Mouse (Mus musculus) yolk sac, embryonic 10.5 days (tissue): ENCODE results near the gene Clps.
A peak's percentile ranks its signal among the peaks of the same experiment; 100 is the strongest.
"Not testable (repeated sequence)": the region's sequence is repeated elsewhere in the genome, so short reads cannot be mapped to it uniquely, and the experiment has no call there.

ENCODE experiments used
- DNase-seq: peaks from one replicate; pipeline ENCODE4 v3.0.0-alpha.2; 2017; ENCODE audit warnings: low spot score

The Clps gene

GRCm38 (mm10) chr17:28560598-28560997 lies at the start of gene Clps:
Clps (minus strand) TSS chr17:28560766.
- peak; percentile 32 for DNase-seq

GRCm38 (mm10) chr17:28609543-28609942 lies 49.0 kb upstream of the Clps start:
- DNase-seq = no peak

GRCm38 (mm10) chr17:28601557-28602250 lies 41.1 kb upstream of the Clps start:
- DNase-seq = no peak

- DNase-seq = no peak
Observed at GRCm38 (mm10) chr17:28600780-28601179, 40.2 kb upstream of the Clps start.

GRCm38 (mm10) chr17:28593965-28594364 lies 33.4 kb upstream of the Clps start:
- DNase-seq = no peak

GRCm38 (mm10) chr17:28592998-28593397 lies 32.4 kb upstream of the Clps start:
- peak; percentile 76 for DNase-seq

- no peak for DNase-seq
Observed at GRCm38 (mm10) chr17:28591476-28591875, 30.9 kb upstream of the Clps start.

- no peak for DNase-seq
Observed at GRCm38 (mm10) chr17:28590596-28590995, 30.0 kb upstream of the Clps start.

- no peak for DNase-seq
Observed at GRCm38 (mm10) chr17:28588591-28588990, 28.0 kb upstream of the Clps start.

- DNase-seq = no peak
Observed at GRCm38 (mm10) chr17:28586509-28586908, 25.9 kb upstream of the Clps start.

- DNase-seq = no peak
Observed at GRCm38 (mm10) chr17:28581056-28581455, 20.5 kb upstream of the Clps start.

- peak; percentile 80 for DNase-seq
Observed at GRCm38 (mm10) chr17:28580396-28580795, 19.8 kb upstream of the Clps start.

GRCm38 (mm10) chr17:28575244-28576125 lies 14.9 kb upstream of the Clps start, which contains the start of gene Lhfpl5:
Lhfpl5 (plus strand) TSS chr17:28575641.
- DNase-seq = peak; percentile 53

- no peak for DNase-seq
Observed at GRCm38 (mm10) chr17:28572941-28573340, 12.4 kb upstream of the Clps start.

GRCm38 (mm10) chr17:28572521-28572920 lies 12.0 kb upstream of the Clps start:
- no peak for DNase-seq

- no peak for DNase-seq
Observed at GRCm38 (mm10) chr17:28571868-28572267, 11.3 kb upstream of the Clps start.

GRCm38 (mm10) chr17:28567541-28567940 lies 7.0 kb upstream of the Clps start:
- no peak for DNase-seq

- peak; percentile 39 for DNase-seq
Observed at GRCm38 (mm10) chr17:28565181-28565580, 4.6 kb upstream of the Clps start.

- no peak for DNase-seq
Observed at GRCm38 (mm10) chr17:28561613-28562012, 1.0 kb upstream of the Clps start.

GRCm38 (mm10) chr17:28557772-28558171 lies 2.8 kb downstream of the Clps start:
- no peak for DNase-seq

GRCm38 (mm10) chr17:28556635-28557396 lies 3.8 kb downstream of the Clps start:
- DNase-seq = peak; percentile 56

GRCm38 (mm10) chr17:28554021-28554420 lies 6.5 kb downstream of the Clps start:
- DNase-seq = not testable (repeated sequence)
